Mouse (Mus musculus): ENCODE results near the gene Slc2a13.

GRCm38 (mm10) chr15:91252956-91253355 is 320.1 kb downstream of the Slc2a13 start:
- TF ChIP-seq CTCF (IDR thresholded peaks at IDR 0.05; ENCODE audit: low read depth) (0 out of 2 replicates have a peak, but pooled peaks have one; percentile 16), EP300 (IDR thresholded peaks at IDR 0.05; ENCODE audit: low read depth) (no peak)
